Mouse (Mus musculus) hindbrain, embryonic 11.5 days (tissue): Measurements from ENCODE around the gene Kctd15. TPM values are rescaled to one million over a fixed set of nuclear protein-coding genes. Genes with fewer than 3 reads are reported as not detected.
A peak's percentile ranks its signal among the peaks of the same experiment; 100 is the strongest.

Experiments used
- ATAC-seq: fragments of 200-750 bp; cut with Nextera tagmentation; 2 replicates; pipeline ENCODE4 v1.8.0; 2017; ENCODE audit warnings: mild to moderate bottlenecking, moderate TSS enrichment, moderate library complexity; ENCODE audit not compliant: low FRiP score
- DNase-seq: peaks from one replicate; pipeline ENCODE4 v3.0.0-alpha.2; 2015; ENCODE audit warnings: low spot score
- H3K27ac ChIP-seq: fragments of 300-500 bp; sonication (generic); 2 replicates; pipeline ENCODE4 v1.5.1; 2014; ENCODE audit warnings: mild to moderate bottlenecking, low read depth, low read length
- H3K27me3 ChIP-seq: fragments of 300-500 bp; sonication (generic); 2 replicates; pipeline ENCODE4 v1.6.1; 2014; ENCODE audit warnings: mild to moderate bottlenecking, low read length, moderate library complexity, mixed read lengths; ENCODE audit not compliant: control insufficient read depth, insufficient read depth
- H3K36me3 ChIP-seq: fragments of 300-500 bp; sonication (generic); 2 replicates; pipeline ENCODE4 v1.6.1; 2014; ENCODE audit warnings: mild to moderate bottlenecking, low read length, moderate library complexity, mixed read lengths; ENCODE audit not compliant: control insufficient read depth, insufficient read depth
- H3K4me1 ChIP-seq: fragments of 300-500 bp; sonication (generic); replicated peaks from 2 replicates; pipeline ENCODE4 v1.6.1; 2014; ENCODE audit warnings: low read length, mixed read lengths; ENCODE audit not compliant: control insufficient read depth, insufficient read depth
- H3K4me2 ChIP-seq: fragments of 300-500 bp; sonication (generic); replicated peaks from 2 replicates; pipeline ENCODE4 v1.6.1; 2014; ENCODE audit warnings: mild to moderate bottlenecking, low read depth, low read length
- H3K4me3 ChIP-seq: fragments of 300-500 bp; sonication (generic); 2 replicates; pipeline ENCODE4 v1.5.1; 2014; ENCODE audit warnings: low read depth, low read length
- H3K9ac ChIP-seq: fragments of 300-500 bp; sonication (generic); 2 replicates; pipeline ENCODE4 v1.6.1; 2014; ENCODE audit warnings: low read depth, low read length
- H3K9me3 ChIP-seq: fragments of 300-500 bp; sonication (generic); 2 replicates; pipeline ENCODE4 v1.6.1; 2016; ENCODE audit warnings: low read length; ENCODE audit not compliant: control insufficient read depth
- WGBS: fragments of 180-500 bp; shearing (Covaris S2); extraction: QIAGEN DNeasy Blood & Tissue Kit; methylation state at CpG from one replicate; pipeline ENCODE4 v1.1.7; 2014; 5-methylcytosine and 5-hydroxymethylcytosine counted together
- polyA plus RNA-seq: library from polyadenylated mRNA; unstranded; fragments of >200 nt; fragmentation: Nextera tagmentation; extraction: Ambion mirVana; gene quantifications from 2 replicates; pipeline ENCODE4 v1.2.1, GENCODE M21; 2014

The Kctd15 gene
- polyA plus RNA-seq, 1 experiment from 2014 or later = 12.2 TPM

GRCm38 (mm10) chr7:34659386-34660085, 3.0 kb upstream of the Kctd15 start:
- no peak overlapping the region for H3K9ac ChIP-seq
- no peaks in the 10 kb centered on the region for H3K36me3 ChIP-seq
- no peak overlapping the region for H3K4me3 ChIP-seq
- H3K4me2 ChIP-seq = no peak overlapping the region
- H3K27me3 ChIP-seq = no peaks in the 10 kb centered on the region; the same call in 1 of the 2 replicates
- peaks cover 5% of the 10 kb centered on the region; the same call in 1 of the 2 replicates for H3K4me1 ChIP-seq
- WGBS = 67% methylated on average over 6 of the region's 6 CpGs
- ATAC-seq = no peak
- H3K27ac ChIP-seq = no peak overlapping the region
- no peak for DNase-seq
- no peaks in the 10 kb centered on the region for H3K9me3 ChIP-seq

- peaks cover 6% of the 10 kb centered on the region; the same call in 1 of the 2 replicates for H3K4me1 ChIP-seq
- peak overlapping the region; percentile 99 for H3K27ac ChIP-seq
- ATAC-seq (peak; percentile 82), DNase-seq (peak; percentile 95)
- peak overlapping the region; percentile 97 for H3K9ac ChIP-seq
- H3K9me3 ChIP-seq = no peaks in the 10 kb centered on the region
- 0% methylated on average over 68 of the region's 74 CpGs for WGBS
- peak overlapping the region; percentile 91 for H3K4me3 ChIP-seq
- H3K36me3 ChIP-seq = no peaks in the 10 kb centered on the region
- H3K4me2 ChIP-seq = peak overlapping the region; percentile 74
- H3K27me3 ChIP-seq = no peaks in the 10 kb centered on the region; the same call in 1 of the 2 replicates
These were observed 1.3 kb downstream of the Kctd15 start for GRCm38 (mm10) chr7:34655086-34655839.

- DNase-seq (peak; percentile 86), ATAC-seq (peak; percentile 66)
- Histone ChIP-seq H3K9ac (peak overlapping the region; percentile 97), H3K27me3 (no peaks in the 10 kb centered on the region; the same call in 1 of the 2 replicates), H3K27ac (peak overlapping the region; percentile 99), H3K36me3 (0 out of 2 replicates have a peak, but pooled peaks cover 1% of the 10 kb centered on the region), H3K9me3 (no peaks in the 10 kb centered on the region), H3K4me2 (peak overlapping the region; percentile 74), H3K4me1 (peaks cover 6% of the 10 kb centered on the region; the same call in 1 of the 2 replicates), H3K4me3 (peak overlapping the region; percentile 91)
- 0% methylated on average over 58 of the region's 81 CpGs for WGBS
These were observed 2.0 kb downstream of the Kctd15 start for GRCm38 (mm10) chr7:34654441-34655085.

- Histone ChIP-seq H3K27ac (peak overlapping the region; percentile 99), H3K27me3 (no peaks in the 10 kb centered on the region; the same call in 1 of the 2 replicates), H3K9me3 (no peaks in the 10 kb centered on the region), H3K36me3 (peaks cover 5% of the 10 kb centered on the region; the same call in 1 of the 2 replicates), H3K4me1 (peaks cover 6% of the 10 kb centered on the region; the same call in 1 of the 2 replicates), H3K4me3 (peak overlapping the region; percentile 91), H3K9ac (peak overlapping the region; percentile 97), H3K4me2 (peak overlapping the region; percentile 74)
- WGBS = 0% methylated on average over 19 of the region's 64 CpGs
- ATAC-seq (peak; percentile 61), DNase-seq (peak; percentile 73)
These were observed 2.6 kb downstream of the Kctd15 start for GRCm38 (mm10) chr7:34653731-34654440.

- WGBS = under 1% methylated on average over 48 of the region's 48 CpGs
- Histone ChIP-seq H3K9me3 (no peaks in the 10 kb centered on the region), H3K4me1 (peaks cover 6% of the 10 kb centered on the region; the same call in 1 of the 2 replicates), H3K27ac (peak overlapping the region; percentile 99), H3K27me3 (no peaks in the 10 kb centered on the region; the same call in 1 of the 2 replicates), H3K36me3 (peaks cover 6% of the 10 kb centered on the region; the same call in 1 of the 2 replicates), H3K9ac (peak overlapping the region; percentile 97), H3K4me3 (peak overlapping the region; percentile 91), H3K4me2 (peak overlapping the region; percentile 74)
- DNase-seq (peak; percentile 66), ATAC-seq (no peak)
These were observed 3.6 kb downstream of the Kctd15 start for GRCm38 (mm10) chr7:34652751-34653502.

- no peak for ATAC-seq
- Histone ChIP-seq H3K9me3 (no peaks in the 10 kb centered on the region), H3K4me3 (peak overlapping the region; percentile 8; the same call in 1 of the 2 replicates), H3K9ac (no peak overlapping the region), H3K27me3 (no peaks in the 10 kb centered on the region; the same call in 1 of the 2 replicates), H3K4me1 (peaks cover 6% of the 10 kb centered on the region; the same call in 1 of the 2 replicates), H3K27ac (no peak overlapping the region), H3K4me2 (peak overlapping the region; percentile 74; the same call in 1 of the 2 replicates), H3K36me3 (peaks cover 8% of the 10 kb centered on the region; the same call in 1 of the 2 replicates)
- 48% methylated on average over 2 of the region's 2 CpGs for WGBS
- no peak for DNase-seq
These were observed 5.2 kb downstream of the Kctd15 start for GRCm38 (mm10) chr7:34651381-34651780.

- Histone ChIP-seq H3K4me3 (no peak overlapping the region), H3K36me3 (peaks cover 11% of the 10 kb centered on the region), H3K27me3 (no peaks in the 10 kb centered on the region), H3K4me1 (peaks cover 4% of the 10 kb centered on the region; the same call in 1 of the 2 replicates), H3K27ac (no peak overlapping the region), H3K9me3 (no peaks in the 10 kb centered on the region), H3K4me2 (no peak overlapping the region), H3K9ac (no peak overlapping the region)
- DNase-seq (no peak), ATAC-seq (no peak)
- 92% methylated on average over 9 of the region's 9 CpGs for WGBS
These were observed 9.5 kb downstream of the Kctd15 start for GRCm38 (mm10) chr7:34647052-34647451.
